Mouse (Mus musculus) C2C12 (cell line): ENCODE data around the gene Cfap99. TPM values are rescaled to one million over a fixed set of nuclear protein-coding genes. Genes with fewer than 3 reads are reported as not detected.
A peak's percentile ranks its signal among the peaks of the same experiment; 100 is the strongest.

Experiments used
- H3K27me3 ChIP-seq: one replicate; pipeline ENCODE4 v1.6.1; 2011; ENCODE audit not compliant: control insufficient read depth, insufficient read depth, insufficient read length
- H3K36me3 ChIP-seq: one replicate; pipeline ENCODE4 v1.6.1; 2011; ENCODE audit not compliant: control insufficient read depth, insufficient read depth
- H3K4me3 ChIP-seq: one replicate; pipeline ENCODE4 v1.5.1; 2011; ENCODE audit warnings: mild to moderate bottlenecking, control low read depth; ENCODE audit not compliant: poor library complexity, insufficient read depth, severe bottlenecking
- H3K79me2 ChIP-seq: one replicate; pipeline ENCODE4 v1.6.1; 2011; ENCODE audit not compliant: control insufficient read depth, insufficient read depth
- H3K79me3 ChIP-seq: one replicate; pipeline ENCODE4 v1.6.1; 2011; ENCODE audit warnings: low read depth, control low read depth
- H3ac ChIP-seq: one replicate; pipeline ENCODE3; 2011; ENCODE audit warnings: low read depth; ENCODE audit not compliant: control insufficient read depth, insufficient read length
- CEBPB ChIP-seq: IDR thresholded peaks from one replicate; pipeline ENCODE4 v1.6.1; 2011; ENCODE audit warnings: low read depth, mild to moderate bottlenecking, control low read depth, moderate library complexity
- CTCF ChIP-seq: IDR thresholded peaks from one replicate; pipeline ENCODE4 v1.5.1; 2011; ENCODE audit not compliant: control insufficient read depth, insufficient read depth, insufficient read length
- FOSL1 ChIP-seq: IDR thresholded peaks from one replicate; pipeline ENCODE4 v1.8.0; 2011; ENCODE audit warnings: mild to moderate bottlenecking, low read length; ENCODE audit not compliant: poor library complexity, insufficient read depth, severe bottlenecking
- MAX ChIP-seq: IDR thresholded peaks from one replicate; pipeline ENCODE4 v1.6.1; 2011; ENCODE audit warnings: mild to moderate bottlenecking, control low read depth
- MYOD1 ChIP-seq: IDR thresholded peaks from one replicate; pipeline ENCODE4 v1.6.1; 2011; ENCODE audit warnings: low read depth; ENCODE audit not compliant: control insufficient read depth, insufficient read length
- MYOG ChIP-seq: IDR thresholded peaks from one replicate; pipeline ENCODE4 v1.6.1; 2011; ENCODE audit not compliant: control insufficient read depth, insufficient read length; ENCODE audit errors: extremely low read depth
- USF1 ChIP-seq: IDR thresholded peaks from one replicate; pipeline ENCODE4 v1.6.1; 2011; ENCODE audit warnings: low read depth, mild to moderate bottlenecking, control low read depth, moderate library complexity
- polyA plus RNA-seq: library from polyadenylated mRNA; unstranded; fragments of >200 nt; fragmentation: generic; extraction: Trizol; gene quantifications from one replicate; pipeline ENCODE4 v1.2.1, GENCODE M21; 2012; ENCODE audit warnings: missing spikeins

Cfap99 gene
- polyA plus RNA-seq, 1 experiment, result not detected

- TF ChIP-seq FOSL1 (no peak), USF1 (no peak), CTCF (no peak), MYOG (no peak), CEBPB (no peak), MAX (no peak), MYOD1 (no peak)
- Histone ChIP-seq H3K27me3 (peaks cover 6% of the 10 kb centered on the region), H3ac (no peak overlapping the region), H3K79me2 (no peaks in the 10 kb centered on the region), H3K36me3 (no peaks in the 10 kb centered on the region), H3K4me3 (no peak overlapping the region), H3K79me3 (no peaks in the 10 kb centered on the region)
Measured at GRCm38 (mm10) chr5:34326875-34327576, 38.6 kb downstream of the Cfap99 start.

GRCm38 (mm10) chr5:34330136-34330535 is 41.7 kb downstream of the Cfap99 start:
- H3K4me3 ChIP-seq, result no peak overlapping the region
- no peaks in the 10 kb centered on the region for H3K36me3 ChIP-seq
- TF ChIP-seq CEBPB, result no peak
- TF ChIP-seq MYOG, result no peak
- no peak for TF ChIP-seq FOSL1
- TF ChIP-seq MAX, result no peak
- no peak for TF ChIP-seq USF1
- H3K79me2 ChIP-seq, result peaks cover 5% of the 10 kb centered on the region
- no peak overlapping the region for H3ac ChIP-seq
- H3K79me3 ChIP-seq, result peaks cover 3% of the 10 kb centered on the region
- H3K27me3 ChIP-seq, result no peaks in the 10 kb centered on the region

GRCm38 (mm10) chr5:34334081-34334480 is 45.7 kb downstream of the Cfap99 start:
- TF ChIP-seq FOSL1 (no peak), CEBPB (no peak), CTCF (no peak), USF1 (no peak), MYOD1 (no peak), MAX (no peak), MYOG (no peak)
- no peak overlapping the region for H3K4me3 ChIP-seq
- no peak overlapping the region for H3ac ChIP-seq
- H3K79me2 ChIP-seq, result peaks cover 43% of the 10 kb centered on the region
- H3K27me3 ChIP-seq, result no peaks in the 10 kb centered on the region
- H3K36me3 ChIP-seq, result peaks cover 9% of the 10 kb centered on the region
- peaks cover 31% of the 10 kb centered on the region for H3K79me3 ChIP-seq

DNA sequence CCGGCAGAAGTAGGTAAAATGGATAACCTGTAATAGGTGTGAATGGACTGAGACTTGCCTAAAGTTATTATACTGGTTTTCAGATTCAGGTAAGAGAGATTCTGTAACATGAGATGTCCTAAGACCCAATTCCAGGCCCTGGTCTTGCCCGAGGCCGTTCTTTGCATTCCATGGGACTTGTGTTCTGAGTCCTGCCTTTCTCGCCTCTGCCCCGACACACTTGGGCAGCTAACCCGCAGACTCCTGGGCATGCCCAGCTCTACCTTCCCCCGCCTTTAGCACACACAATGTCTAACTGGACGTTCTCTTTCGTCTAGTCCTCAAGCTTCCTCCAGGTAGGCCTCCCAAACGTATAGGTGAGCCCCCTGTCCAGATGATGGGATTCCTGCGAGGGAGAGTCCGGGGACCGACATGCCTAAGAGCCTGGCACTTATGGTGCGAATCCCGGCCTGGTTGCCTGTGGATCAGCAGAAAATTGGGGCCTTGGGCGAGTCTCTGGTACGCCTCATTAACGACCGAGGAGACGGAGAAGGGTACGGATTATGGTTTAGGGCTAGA is 47.2 kb downstream of the Cfap99 start:
- peaks cover 58% of the 10 kb centered on the region for H3K79me2 ChIP-seq
- H3ac ChIP-seq, result peak overlapping the region; percentile 68
- H3K36me3 ChIP-seq, result peaks cover 16% of the 10 kb centered on the region
- peaks cover 47% of the 10 kb centered on the region for H3K79me3 ChIP-seq
- TF ChIP-seq CEBPB, result no peak
- TF ChIP-seq MYOG, result no peak
- TF ChIP-seq MYOD1, result no peak
- TF ChIP-seq USF1, result no peak
- TF ChIP-seq FOSL1, result no peak
- no peak for TF ChIP-seq MAX
- TF ChIP-seq CTCF, result no peak
- peak overlapping the region; percentile 65 for H3K4me3 ChIP-seq
- no peaks in the 10 kb centered on the region for H3K27me3 ChIP-seq

- TF ChIP-seq CEBPB (no peak), MAX (no peak), CTCF (no peak), MYOG (no peak), USF1 (peak; percentile 58), FOSL1 (no peak), MYOD1 (no peak)
- Histone ChIP-seq H3K4me3 (peak within 1 kb of the TSS; percentile 65), H3K36me3 (peaks cover 16% of the 10 kb centered on the region), H3K79me2 (peaks cover 64% of the 10 kb centered on the region), H3ac (peak within 1 kb of the TSS; percentile 95), H3K79me3 (peaks cover 53% of the 10 kb centered on the region), H3K27me3 (no peaks in the 10 kb centered on the region)
Measured at GRCm38 (mm10) chr5:34336097-34336774, 47.8 kb downstream of the Cfap99 start, which contains the start of gene Rnf4. Gene Rnf4, plus strand, starts transcription at chr5:34336289.
